Mouse (Mus musculus) left cerebral cortex, postnatal 10 days (tissue): Measurements from ENCODE around the gene Osm. TPM values are rescaled to one million over a fixed set of nuclear protein-coding genes. Genes with fewer than 3 reads are reported as not detected.

ENCODE experiments used
- DNase-seq, 2 experiments: peaks; one replicate each; pipeline ENCODE4 v3.0.0; 2021 to 2022; ENCODE audit warnings: low spot score in 2 of 2, mixed read lengths in 1 of 2; ENCODE audit errors: extremely low spot score in 1 of 2
- intact Hi-C: fragments of 180-260 bp; cut with DNase I; formaldehyde crosslinking; loops from one replicate; pipeline ENCODE4 v1.15.1; 2025
- total RNA-seq, 2 experiments: library from RNA; stranded (reverse); gene quantifications; 2 replicates each; pipeline ENCODE4 v1.2.3; 2021

The Osm gene
- total RNA-seq, 2 experiments from 2014 or later, result not detected

GRCm38 (mm10) chr11:4213107-4213506, 23.1 kb upstream of the Osm start:
- intact Hi-C loops, result no loop called here
- DNase-seq, result no peak

DNA sequence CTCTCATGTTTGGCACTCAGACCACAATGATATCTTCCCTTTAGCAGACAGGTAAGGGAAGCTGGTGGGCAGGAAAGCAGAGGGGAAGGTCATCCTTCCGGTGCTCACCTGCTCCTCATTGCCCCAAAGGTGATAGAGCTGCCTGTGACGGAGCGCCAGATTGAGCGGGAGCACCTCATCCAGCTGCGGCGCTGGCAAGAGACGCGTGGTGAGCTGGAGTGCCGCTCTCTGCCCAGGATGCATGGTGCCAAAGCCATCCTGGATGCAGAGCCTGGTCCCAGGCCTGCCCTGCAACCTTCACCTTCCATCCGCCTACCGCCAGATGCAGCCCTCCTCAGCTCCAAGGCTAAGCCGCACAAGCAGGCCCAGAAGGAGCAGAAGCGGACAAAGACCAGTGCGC, 21.6 kb upstream of the Osm start:
- intact Hi-C loops, result no loop called here
- DNase-seq, result no peak

DNA sequence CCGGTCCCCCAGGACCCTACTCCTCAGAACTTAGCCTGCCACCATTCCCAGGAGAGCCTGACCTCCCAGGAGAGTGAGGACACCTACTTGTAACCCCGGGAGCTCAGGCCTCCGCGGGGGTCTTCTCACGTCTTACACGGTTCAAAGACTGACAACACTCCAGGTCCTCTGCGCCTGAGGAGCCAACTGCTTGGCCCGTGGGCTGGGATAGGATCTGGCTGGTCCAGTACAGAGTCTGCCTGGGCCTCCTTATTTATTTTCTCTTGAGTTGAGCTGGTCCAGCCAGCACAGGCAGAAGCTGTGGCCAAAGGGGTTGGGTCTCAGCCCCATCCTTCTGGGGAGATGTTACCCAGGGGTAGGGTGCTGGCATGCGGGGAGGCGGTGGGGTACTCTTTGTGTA, 21.2 kb upstream of the Osm start:
- no peak for DNase-seq
- intact Hi-C loops, result loop anchor here (5.0 kb wide), 1 partner anchor 78 kb away; the partner anchor contains the start of gene Rnf215

DNA sequence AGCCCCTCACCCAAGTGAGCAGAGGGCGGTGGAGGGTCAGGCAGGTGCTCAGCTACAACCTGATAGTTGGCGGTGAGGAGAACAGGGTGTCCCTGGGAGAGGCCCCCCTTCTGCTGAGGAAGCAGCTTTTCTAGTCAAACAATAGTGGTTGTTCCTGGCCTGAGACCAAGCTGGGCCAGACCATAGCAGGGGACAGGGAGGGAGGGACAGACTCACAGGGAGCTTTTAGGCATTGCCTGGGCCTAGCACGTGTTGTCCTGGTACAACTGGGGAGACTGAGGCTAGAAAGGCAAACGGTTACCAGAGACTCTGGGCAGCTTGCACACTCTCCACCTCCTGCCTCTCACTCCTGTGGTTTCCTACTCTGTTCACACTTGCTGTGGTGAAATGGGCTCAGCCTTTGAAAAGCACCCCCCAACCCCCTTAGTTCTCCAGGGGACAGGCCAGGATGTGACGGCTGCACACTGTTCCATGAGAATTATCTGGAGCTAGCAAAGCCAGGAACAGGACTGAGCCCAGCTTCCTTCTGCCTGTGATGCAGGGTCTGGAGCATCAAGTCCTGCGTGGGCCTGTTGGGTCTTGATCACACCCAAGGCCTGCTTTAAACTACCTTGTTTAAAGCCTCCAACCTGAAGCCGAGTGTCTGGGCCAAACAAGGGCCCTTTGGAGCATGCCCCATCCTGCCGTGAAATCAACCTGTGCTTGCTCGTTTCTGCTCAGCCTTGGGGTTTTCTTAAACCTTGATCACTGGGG, 19.8 kb upstream of the Osm start:
- intact Hi-C loops, result loop anchor here (5.0 kb wide), 1 partner anchor 79 kb away; the partner anchor contains the start of gene Rnf215
- DNase-seq, result peak in 1 of 2 experiments; percentile 83

DNA sequence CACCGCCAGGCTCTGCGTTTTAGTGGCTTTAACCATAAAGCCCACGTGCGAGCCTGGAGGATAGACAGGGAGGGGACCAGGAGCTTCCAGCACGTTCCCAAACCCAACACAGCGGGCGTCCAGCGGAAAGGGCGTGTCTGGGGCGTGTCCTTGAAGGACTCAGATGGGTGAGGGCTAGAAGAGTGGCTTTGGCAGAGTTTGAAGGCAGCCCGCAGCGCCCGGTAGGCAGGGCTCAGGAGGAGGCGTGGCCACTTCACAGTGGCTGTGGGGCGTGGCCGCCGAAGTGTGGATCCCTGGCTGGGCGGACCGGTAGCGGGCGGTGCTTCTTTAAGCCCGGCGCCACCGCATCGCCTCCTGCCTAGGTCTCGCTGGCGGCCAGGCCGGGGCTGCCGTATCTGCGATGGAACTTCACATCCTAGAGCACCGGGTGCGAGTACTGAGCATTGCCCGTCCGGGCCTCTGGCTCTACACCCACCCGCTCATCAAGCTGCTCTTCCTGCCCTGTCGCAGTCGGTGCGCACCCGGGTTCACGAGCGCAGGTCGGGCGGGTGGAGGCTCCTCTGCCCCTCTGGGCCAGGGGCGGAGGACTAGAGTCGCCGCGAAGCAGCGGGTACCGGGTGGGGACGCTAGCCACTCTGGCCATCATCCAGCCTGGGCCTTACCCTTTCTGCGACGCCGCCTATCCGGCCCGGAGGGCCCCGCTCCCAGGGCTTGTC, 18.1 kb upstream of the Osm start, which contains the start of gene Castor1:
Castor1 (plus strand) TSS at position 312 of the 716 bp plus-strand sequence.
- DNase-seq, result peak; percentile 36 to 93
- intact Hi-C loops, result loop anchor here (2.0 to 5.0 kb wide), 2 partner anchors 57 to 81 kb away; partner anchors contain the start of genes Ccdc157, Rnf215 and Sf3a1

DNA sequence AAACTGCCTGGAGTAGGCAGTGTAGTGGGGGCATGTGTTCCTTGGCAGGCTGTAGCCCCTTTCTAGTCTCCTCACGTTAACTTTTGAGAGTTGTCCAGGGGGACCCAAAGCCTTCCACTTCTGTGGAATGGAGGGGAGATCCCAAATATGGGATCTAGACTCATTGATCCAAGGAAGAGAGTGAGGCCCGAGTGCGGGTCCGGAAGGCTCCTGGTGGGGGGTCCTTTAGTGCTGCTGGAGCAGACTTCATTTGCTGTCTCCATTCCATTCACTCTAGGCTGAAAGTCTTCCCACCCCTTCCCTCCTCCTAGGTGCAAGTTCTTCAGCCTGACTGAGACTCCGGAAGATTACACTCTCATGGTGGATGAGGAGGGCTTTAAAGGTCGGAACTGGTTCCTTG, 17.6 kb upstream of the Osm start:
- intact Hi-C loops, result loop anchor here (2.0 to 5.0 kb wide), 2 partner anchors 58 to 81 kb away; partner anchors contain the start of genes Ccdc157, Rnf215 and Sf3a1

GRCm38 (mm10) chr11:4219317-4219751, 16.9 kb upstream of the Osm start:
- peak; percentile 72 to 77 for DNase-seq
- intact Hi-C loops, result loop anchor here (2.0 to 5.0 kb wide), 2 partner anchors 59 to 82 kb away; partner anchors contain the start of genes Ccdc157, Rnf215 and Sf3a1

More for the DNA sequence above, 17.6 kb upstream of the Osm start:
- no peak for DNase-seq

DNA sequence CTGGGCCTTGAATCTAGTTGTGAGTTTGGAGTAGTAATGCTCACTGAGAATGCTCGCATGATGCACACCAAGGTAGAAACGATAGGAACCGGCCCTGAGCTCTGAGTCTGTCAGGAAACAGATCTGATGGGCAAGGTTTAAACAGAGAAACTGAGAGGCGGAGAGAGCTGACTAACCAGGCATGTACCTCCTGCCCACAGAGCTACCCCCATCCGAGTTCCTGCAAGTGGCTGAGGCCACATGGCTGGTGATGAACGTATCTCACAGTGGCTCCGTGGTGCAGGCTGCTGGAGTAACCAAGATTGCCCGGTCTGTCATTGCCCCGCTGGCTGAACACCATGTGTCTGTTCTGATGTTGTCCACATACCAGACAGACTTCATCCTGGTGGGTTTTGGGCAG, 16.3 kb upstream of the Osm start:
- intact Hi-C loops, result loop anchor here (2.0 to 5.0 kb wide), 3 partner anchors 37 to 83 kb away; partner anchors contain the start of genes Ccdc157, Lif, Rnf215 and Sf3a1
- no peak for DNase-seq

DNA sequence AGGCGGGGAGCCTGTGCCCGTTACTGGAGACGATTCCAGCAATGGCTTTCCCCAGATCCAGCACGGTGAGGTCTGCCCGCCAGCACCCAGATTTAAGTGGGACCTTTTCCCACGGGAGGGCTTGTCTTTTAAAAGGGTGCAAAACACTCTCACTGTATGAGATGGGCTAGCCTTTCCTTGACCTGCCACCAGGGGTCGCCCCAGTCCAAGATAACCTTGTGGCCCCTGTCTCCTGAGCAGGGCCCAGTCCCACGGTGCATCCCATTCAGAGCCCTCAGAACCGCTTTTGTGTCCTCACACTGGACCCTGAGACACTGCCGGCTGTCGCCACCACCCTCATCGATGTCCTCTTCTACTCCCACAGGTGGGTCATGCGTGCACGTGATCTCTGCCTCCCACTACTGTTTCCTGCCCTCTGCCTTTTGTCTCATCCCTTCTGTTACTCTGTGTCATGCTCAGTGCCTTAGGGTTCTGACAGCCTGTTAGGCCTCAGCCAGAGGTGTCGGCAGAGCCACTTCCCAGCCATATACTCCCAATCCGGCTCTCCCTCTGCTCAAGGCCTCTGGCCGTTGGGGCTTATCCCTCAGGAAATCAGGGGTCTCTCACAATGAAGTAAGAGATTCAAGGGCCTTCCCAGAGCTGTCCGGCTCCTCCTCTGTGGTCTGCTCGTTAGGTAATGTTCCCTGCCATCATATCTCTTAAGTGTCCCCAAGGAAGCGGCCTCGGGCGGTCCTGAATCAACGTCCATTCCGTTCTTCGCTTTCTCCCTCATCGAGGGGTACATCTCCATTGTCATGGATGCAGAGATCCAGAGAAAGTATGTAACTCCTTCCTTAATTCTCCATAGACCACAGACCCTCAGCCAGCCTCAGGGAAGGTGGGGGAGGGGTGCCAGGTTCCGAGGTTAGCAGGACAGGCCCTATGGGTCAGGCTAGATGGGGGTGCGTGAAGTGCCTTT, 15.5 kb upstream of the Osm start:
- peak in 1 of 2 experiments; percentile 77 for DNase-seq
- intact Hi-C loops, result loop anchor here (5.0 kb wide), 1 partner anchor 37 kb away; the partner anchor contains the start of gene Lif

- intact Hi-C loops, result loop anchor here (5.0 kb wide), 1 partner anchor 35 kb away; the partner anchor contains the start of gene Lif
- DNase-seq, result no peak
These were observed 13.9 kb upstream of the Osm start for GRCm38 (mm10) chr11:4222046-4222950.

DNA sequence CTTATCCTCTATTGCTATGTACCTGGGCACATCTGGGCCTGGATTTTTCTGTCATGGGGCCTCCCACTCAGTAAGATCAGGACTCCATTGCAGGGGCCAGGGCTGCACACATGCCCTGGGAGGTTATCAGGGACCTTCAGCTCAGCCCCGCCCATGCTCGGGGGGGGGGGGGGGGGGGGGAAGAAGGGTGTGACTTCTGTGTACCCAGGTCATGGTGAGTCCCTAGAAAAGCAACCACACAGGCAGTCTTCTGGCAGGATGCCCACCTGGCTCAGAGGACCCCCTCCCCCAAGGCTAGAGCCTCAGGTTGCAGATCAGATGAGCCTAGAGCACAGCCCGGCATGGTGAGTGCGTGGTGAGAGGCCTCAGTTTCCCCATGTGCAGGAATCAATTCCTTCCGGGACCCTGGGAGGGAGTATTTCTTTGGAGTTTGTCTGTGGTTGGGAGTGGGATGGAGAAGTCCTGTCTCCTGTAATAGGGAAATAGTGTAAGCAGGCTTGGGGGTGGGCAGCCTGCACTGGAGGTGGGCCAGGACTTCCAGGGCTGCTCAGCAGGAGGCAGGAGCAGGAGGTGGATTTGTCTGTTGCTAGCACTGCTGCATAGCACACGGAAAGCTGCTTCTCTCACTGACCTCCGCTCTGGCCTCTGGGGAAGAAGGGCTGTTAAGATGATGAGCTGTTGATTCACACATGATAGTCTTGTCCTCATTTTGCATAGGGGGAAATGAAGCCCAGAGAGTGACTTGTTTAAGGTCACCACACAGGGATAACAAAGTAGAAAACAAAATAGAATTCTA, 12.6 kb upstream of the Osm start:
- intact Hi-C loops, result loop anchor here (5.0 kb wide), 1 partner anchor 34 kb away; the partner anchor contains the start of gene Lif
- no peak for DNase-seq

DNA sequence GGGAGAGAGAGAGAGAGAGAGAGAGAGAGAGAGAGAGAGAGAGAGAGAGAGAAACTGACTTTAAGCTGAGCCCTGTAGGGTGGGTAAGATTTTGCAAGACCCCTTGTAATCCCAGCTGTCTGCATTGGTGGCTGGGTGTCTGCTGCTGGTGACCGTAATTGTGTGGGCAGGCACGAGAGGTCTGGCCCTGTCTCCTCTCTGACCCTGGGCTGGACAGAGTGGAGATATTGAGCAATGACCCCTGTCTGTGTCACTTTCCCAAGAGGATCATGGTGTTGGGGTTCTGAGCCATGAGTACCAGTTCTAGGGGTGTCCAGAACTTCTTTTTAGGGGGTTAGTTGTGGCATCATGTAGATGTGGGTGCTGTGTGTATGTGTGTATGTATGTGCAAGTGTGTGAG, 12.0 kb upstream of the Osm start:
- intact Hi-C loops, result loop anchor here (5.0 kb wide), 1 partner anchor 33 kb away; the partner anchor contains the start of gene Lif

DNA sequence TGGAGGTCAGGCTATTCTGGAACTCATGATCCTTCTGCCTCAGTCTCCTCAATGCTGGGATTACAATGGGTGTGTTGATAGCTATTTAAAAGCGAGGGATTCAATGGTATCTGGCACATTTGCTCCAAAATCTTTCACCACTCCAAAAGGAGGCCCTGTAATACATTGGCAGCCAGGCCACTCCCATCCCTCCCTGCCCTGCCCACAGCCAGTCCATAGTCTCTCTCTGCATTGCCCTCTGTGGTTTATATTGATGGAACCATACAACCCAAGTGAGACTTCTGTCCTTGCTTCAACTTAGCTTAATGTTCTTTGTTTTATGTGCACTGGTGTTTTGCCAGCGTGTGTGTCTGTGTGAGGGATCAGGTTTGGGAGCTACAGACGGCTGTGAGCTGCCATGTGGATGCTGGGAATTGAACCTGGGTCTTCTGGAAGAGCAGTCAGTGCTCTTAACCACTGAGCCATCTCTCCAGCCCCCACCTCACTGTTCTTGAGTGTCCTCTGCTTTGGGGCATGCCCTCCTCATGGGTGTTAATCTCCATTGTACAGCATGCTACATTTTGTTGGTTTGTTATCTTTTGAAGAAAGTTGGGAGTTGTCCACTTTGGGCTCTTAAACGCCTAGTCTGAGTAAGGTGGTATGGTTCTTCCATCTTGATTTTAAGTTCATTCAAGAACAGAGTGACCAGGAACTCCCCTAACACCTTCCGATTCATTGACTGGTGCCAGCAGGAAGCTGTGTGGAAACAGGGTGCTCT, 9.5 kb upstream of the Osm start:
- no peak for DNase-seq
- intact Hi-C loops, result no loop called here

More for the DNA sequence above, 12.0 kb upstream of the Osm start:
- DNase-seq, result no peak

DNA sequence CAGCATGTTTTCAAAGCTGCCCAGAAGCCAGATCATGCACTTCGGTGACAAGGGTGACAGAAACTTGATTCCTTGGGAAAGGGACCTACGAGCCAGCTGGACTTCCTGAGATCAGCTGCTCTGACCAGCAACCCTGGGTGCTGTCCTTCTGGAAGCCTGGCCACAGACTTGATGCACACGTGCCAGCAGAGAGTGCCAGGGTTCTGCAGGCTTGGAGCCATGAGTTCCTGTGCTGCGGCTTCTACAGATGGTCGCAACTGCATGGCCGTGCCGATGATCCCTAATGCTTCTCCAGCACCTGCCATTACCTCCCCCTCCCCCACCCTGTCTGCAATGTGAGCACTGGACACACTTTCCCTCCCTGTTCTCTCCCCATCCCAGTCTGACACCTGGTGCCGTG, 7.8 kb upstream of the Osm start:
- no peak for DNase-seq
- intact Hi-C loops, result no loop called here

DNA sequence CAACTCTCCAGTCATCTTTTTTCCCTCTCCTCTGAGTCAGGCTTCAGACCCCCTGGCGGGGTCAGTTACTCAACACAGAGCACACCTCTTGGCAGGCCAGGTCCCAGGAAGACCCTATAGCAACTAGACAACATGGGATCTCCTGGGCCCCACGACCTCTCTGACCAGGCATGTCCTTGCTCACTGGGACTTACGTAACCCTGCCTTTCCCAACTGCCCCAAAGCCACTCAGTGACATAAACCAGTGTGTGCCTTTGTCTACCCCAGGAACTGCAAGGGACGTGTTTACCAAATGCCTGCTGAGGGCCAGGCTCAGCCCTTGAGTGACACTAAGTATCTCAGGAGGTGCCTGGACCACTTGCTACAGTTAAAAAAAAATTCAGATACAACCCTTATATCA, 6.4 kb upstream of the Osm start:
- intact Hi-C loops, result no loop called here
- no peak for DNase-seq

DNA sequence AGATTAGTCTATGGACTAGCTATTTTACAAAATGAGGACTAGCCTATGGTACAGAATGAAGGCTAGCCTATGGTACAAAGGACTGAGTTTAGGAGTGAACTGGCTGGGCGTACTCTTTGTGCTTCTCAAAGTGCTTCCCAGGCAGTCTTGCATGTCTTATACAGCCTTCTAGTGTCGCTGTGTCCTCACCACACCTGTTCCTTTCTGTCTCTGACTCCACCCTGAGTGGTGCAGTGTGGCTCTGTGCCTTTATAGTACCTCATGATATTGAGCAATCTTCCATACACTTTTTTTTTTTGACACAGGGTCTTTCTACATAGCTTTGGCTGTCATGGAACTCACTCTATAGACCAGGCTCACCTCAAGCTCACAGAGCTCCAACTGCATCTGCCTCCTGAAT, 4.8 kb upstream of the Osm start:
- intact Hi-C loops, result no loop called here
- no peak for DNase-seq
